Mouse (Mus musculus): ENCODE measurements around the gene Gda. TPM values are rescaled to one million over a fixed set of nuclear protein-coding genes. Genes with fewer than 3 reads are reported as not detected.

Gene Gda
- polyA plus RNA-seq, 1 experiment: 0.04 TPM

DNA sequence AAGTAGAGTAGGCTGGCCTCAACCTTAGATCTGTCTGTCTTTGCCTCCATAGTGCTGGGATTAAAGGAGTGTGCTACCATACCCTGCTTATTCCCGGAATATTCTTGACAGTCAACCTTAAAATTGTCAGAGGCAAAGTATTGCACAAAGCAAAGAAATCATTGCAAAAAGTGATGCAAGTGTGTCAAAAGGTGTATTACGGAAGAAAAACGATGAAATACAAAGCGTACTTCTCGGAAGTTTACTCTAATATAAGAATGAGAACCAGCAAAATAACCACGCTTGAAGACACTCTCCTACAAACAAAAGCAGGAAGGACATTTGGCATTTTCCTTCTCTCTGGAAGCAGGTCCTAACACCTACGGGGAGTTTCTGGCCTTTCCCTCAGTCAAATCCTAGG is 76.9 kb downstream of the Gda start:
- H3K27me3 ChIP-seq (ENCODE audit: control insufficient read depth, insufficient read depth, insufficient read length): no peaks in the 10 kb centered on the region
- TF ChIP-seq MYOG (IDR thresholded peaks at IDR 0.05; ENCODE audit: control insufficient read depth in 1 of 3, insufficient read depth in 1 of 3, insufficient read length in 2 of 3, low read depth in 2 of 3) (no peak), REST (IDR thresholded peaks at IDR 0.05; ENCODE audit: insufficient read depth, insufficient read length) (no peak)
- H3K4me3 ChIP-seq: no peak overlapping the region
- no peaks in the 10 kb centered on the region for H3K36me3 ChIP-seq (ENCODE audit: control insufficient read depth, insufficient read depth)
- H3K79me2 ChIP-seq (ENCODE audit: control insufficient read depth, insufficient read depth): no peaks in the 10 kb centered on the region
- H3K4me2 ChIP-seq (ENCODE audit: low read depth): no peak overlapping the region
- H3ac ChIP-seq (ENCODE audit: control insufficient read depth, insufficient read length): no peak overlapping the region

GRCm38 (mm10) chr19:21390904-21391303 is 82.3 kb downstream of the Gda start:
- Histone ChIP-seq H3K4me2 (ENCODE audit: low read depth) (no peak overlapping the region), H3K79me2 (ENCODE audit: control insufficient read depth, insufficient read depth) (no peaks in the 10 kb centered on the region), H3K4me3 (no peak overlapping the region), H3K36me3 (ENCODE audit: control insufficient read depth, insufficient read depth) (no peaks in the 10 kb centered on the region), H3K27me3 (ENCODE audit: control insufficient read depth, insufficient read depth, insufficient read length) (no peaks in the 10 kb centered on the region), H3ac (ENCODE audit: control insufficient read depth, insufficient read length) (no peak overlapping the region)
- no peak for TF ChIP-seq CEBPB (IDR thresholded peaks at IDR 0.05; ENCODE audit: insufficient read depth, poor library complexity, severe bottlenecking)
- no peak for TF ChIP-seq MYOD1 (IDR thresholded peaks at IDR 0.05; ENCODE audit: control insufficient read depth in 1 of 3, insufficient read length in 2 of 3, low read depth in 2 of 3)
- no peak for TF ChIP-seq SRF (IDR thresholded peaks at IDR 0.05; ENCODE audit: control insufficient read depth, insufficient read length, low read depth)
- TF ChIP-seq USF1 (IDR thresholded peaks at IDR 0.05; ENCODE audit: low read depth): no peak
- TF ChIP-seq MAX (IDR thresholded peaks at IDR 0.05; ENCODE audit: low read depth): no peak
- TF ChIP-seq TCF3 (IDR thresholded peaks at IDR 0.05; ENCODE audit: insufficient read length, low read depth): no peak
- no peak for TF ChIP-seq TCF12 (IDR thresholded peaks at IDR 0.05; ENCODE audit: insufficient read depth, poor library complexity, severe bottlenecking)
- TF ChIP-seq MYOG (IDR thresholded peaks at IDR 0.05; ENCODE audit: control insufficient read depth in 1 of 3, insufficient read depth in 1 of 3, insufficient read length in 2 of 3, low read depth in 2 of 3): no peak
- no peak for TF ChIP-seq POLR2AphosphoS2 (IDR thresholded peaks at IDR 0.05; ENCODE audit: insufficient read length, low read depth)
- no peak for TF ChIP-seq E2F4 (IDR thresholded peaks at IDR 0.05; ENCODE audit: insufficient read depth)
- TF ChIP-seq POLR2A (IDR thresholded peaks at IDR 0.05; ENCODE audit: insufficient read length, low read depth): no peak
- TF ChIP-seq REST (IDR thresholded peaks at IDR 0.05; ENCODE audit: insufficient read depth, insufficient read length): no peak

GRCm38 (mm10) chr19:21386842-21387241 is 86.4 kb downstream of the Gda start:
- TF ChIP-seq MAX (IDR thresholded peaks at IDR 0.05; ENCODE audit: low read depth) (no peak), SRF (IDR thresholded peaks at IDR 0.05; ENCODE audit: control insufficient read depth, insufficient read length, low read depth) (no peak), POLR2A (IDR thresholded peaks at IDR 0.05; ENCODE audit: insufficient read length, low read depth) (no peak), CEBPB (IDR thresholded peaks at IDR 0.05; ENCODE audit: insufficient read depth, poor library complexity, severe bottlenecking) (no peak), E2F4 (IDR thresholded peaks at IDR 0.05; ENCODE audit: insufficient read depth) (no peak), TCF3 (IDR thresholded peaks at IDR 0.05; ENCODE audit: insufficient read length, low read depth) (no peak), MYOD1 (IDR thresholded peaks at IDR 0.05; ENCODE audit: control insufficient read depth in 1 of 3, insufficient read length in 2 of 3, low read depth in 2 of 3) (no peak), MYOG (IDR thresholded peaks at IDR 0.05; ENCODE audit: control insufficient read depth in 1 of 3, insufficient read depth in 1 of 3, insufficient read length in 2 of 3, low read depth in 2 of 3) (no peak), USF1 (IDR thresholded peaks at IDR 0.05; ENCODE audit: low read depth) (no peak), REST (IDR thresholded peaks at IDR 0.05; ENCODE audit: insufficient read depth, insufficient read length) (no peak), POLR2AphosphoS2 (IDR thresholded peaks at IDR 0.05; ENCODE audit: insufficient read length, low read depth) (no peak), TCF12 (IDR thresholded peaks at IDR 0.05; ENCODE audit: insufficient read depth, poor library complexity, severe bottlenecking) (no peak)
- H3K36me3 ChIP-seq (ENCODE audit: control insufficient read depth, insufficient read depth): no peaks in the 10 kb centered on the region
- H3K4me3 ChIP-seq: no peak overlapping the region
- no peak overlapping the region for H3K4me2 ChIP-seq (ENCODE audit: low read depth)
- no peaks in the 10 kb centered on the region for H3K27me3 ChIP-seq (ENCODE audit: control insufficient read depth, insufficient read depth, insufficient read length)
- H3K79me2 ChIP-seq (ENCODE audit: control insufficient read depth, insufficient read depth): no peaks in the 10 kb centered on the region
- H3ac ChIP-seq (ENCODE audit: control insufficient read depth, insufficient read length): no peak overlapping the region

DNA sequence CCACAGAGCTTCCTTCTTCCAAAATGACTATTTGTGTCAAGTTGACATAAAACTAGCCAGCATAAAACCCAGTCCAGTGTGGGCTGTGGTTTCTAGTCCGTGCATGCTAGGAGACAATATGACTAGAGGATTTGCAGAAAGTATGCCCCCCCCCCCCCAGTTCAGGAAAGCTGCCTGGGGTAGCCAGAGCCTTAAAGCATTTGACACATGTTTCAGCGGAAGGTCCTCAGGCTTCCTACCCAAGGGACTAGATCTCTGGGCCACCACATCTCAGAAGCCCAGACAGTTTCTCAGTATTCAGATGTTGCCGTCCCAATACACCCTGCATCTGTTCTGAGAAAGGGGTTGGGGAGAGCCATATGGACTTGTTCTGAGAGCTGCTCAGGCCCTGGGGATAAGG is 89.0 kb downstream of the Gda start:
- TF ChIP-seq E2F4 (IDR thresholded peaks at IDR 0.05; ENCODE audit: insufficient read depth) (no peak), TCF3 (IDR thresholded peaks at IDR 0.05; ENCODE audit: insufficient read length, low read depth) (no peak), TCF12 (IDR thresholded peaks at IDR 0.05; ENCODE audit: insufficient read depth, poor library complexity, severe bottlenecking) (no peak), REST (IDR thresholded peaks at IDR 0.05; ENCODE audit: insufficient read depth, insufficient read length) (no peak), USF1 (IDR thresholded peaks at IDR 0.05; ENCODE audit: low read depth) (no peak), SRF (IDR thresholded peaks at IDR 0.05; ENCODE audit: control insufficient read depth, insufficient read length, low read depth) (no peak), POLR2AphosphoS2 (IDR thresholded peaks at IDR 0.05; ENCODE audit: insufficient read length, low read depth) (no peak), MYOG (IDR thresholded peaks at IDR 0.05; ENCODE audit: control insufficient read depth in 1 of 3, insufficient read depth in 1 of 3, insufficient read length in 2 of 3, low read depth in 2 of 3) (no peak), CEBPB (IDR thresholded peaks at IDR 0.05; ENCODE audit: insufficient read depth, poor library complexity, severe bottlenecking) (no peak), MAX (IDR thresholded peaks at IDR 0.05; ENCODE audit: low read depth) (no peak)
- H3K4me2 ChIP-seq (ENCODE audit: low read depth): no peak overlapping the region

GRCm38 (mm10) chr19:21383491-21384226 is 89.6 kb downstream of the Gda start:
- no peaks in the 10 kb centered on the region for H3K27me3 ChIP-seq (ENCODE audit: control insufficient read depth, insufficient read depth, insufficient read length)
- H3K36me3 ChIP-seq (ENCODE audit: control insufficient read depth, insufficient read depth): no peaks in the 10 kb centered on the region
- TF ChIP-seq TCF3 (IDR thresholded peaks at IDR 0.05; ENCODE audit: insufficient read length, low read depth) (no peak), CEBPB (IDR thresholded peaks at IDR 0.05; ENCODE audit: insufficient read depth, poor library complexity, severe bottlenecking) (no peak), REST (IDR thresholded peaks at IDR 0.05; ENCODE audit: insufficient read depth, insufficient read length) (no peak), POLR2A (IDR thresholded peaks at IDR 0.05; ENCODE audit: insufficient read length, low read depth) (no peak), E2F4 (IDR thresholded peaks at IDR 0.05; ENCODE audit: insufficient read depth) (no peak), MYOG (IDR thresholded peaks at IDR 0.05; ENCODE audit: control insufficient read depth in 1 of 3, insufficient read depth in 1 of 3, insufficient read length in 2 of 3, low read depth in 2 of 3) (no peak), USF1 (IDR thresholded peaks at IDR 0.05; ENCODE audit: low read depth) (no peak), MAX (IDR thresholded peaks at IDR 0.05; ENCODE audit: low read depth) (no peak), POLR2AphosphoS2 (IDR thresholded peaks at IDR 0.05; ENCODE audit: insufficient read length, low read depth) (no peak), MYOD1 (IDR thresholded peaks at IDR 0.05; ENCODE audit: control insufficient read depth in 1 of 3, insufficient read length in 2 of 3, low read depth in 2 of 3) (no peak), SRF (IDR thresholded peaks at IDR 0.05; ENCODE audit: control insufficient read depth, insufficient read length, low read depth) (no peak), TCF12 (IDR thresholded peaks at IDR 0.05; ENCODE audit: insufficient read depth, poor library complexity, severe bottlenecking) (no peak)
- no peak overlapping the region for H3ac ChIP-seq (ENCODE audit: control insufficient read depth, insufficient read length)
- H3K4me2 ChIP-seq (ENCODE audit: low read depth): no peak overlapping the region
- no peak overlapping the region for H3K4me3 ChIP-seq
- H3K79me2 ChIP-seq (ENCODE audit: control insufficient read depth, insufficient read depth): no peaks in the 10 kb centered on the region

More for the DNA sequence above, 89.0 kb downstream of the Gda start:
- no peaks in the 10 kb centered on the region for H3K27me3 ChIP-seq (ENCODE audit: control insufficient read depth, insufficient read depth, insufficient read length)
- no peak overlapping the region for H3ac ChIP-seq (ENCODE audit: control insufficient read depth, insufficient read length)
- no peak overlapping the region for H3K4me3 ChIP-seq
- no peaks in the 10 kb centered on the region for H3K36me3 ChIP-seq (ENCODE audit: control insufficient read depth, insufficient read depth)
- H3K79me2 ChIP-seq (ENCODE audit: control insufficient read depth, insufficient read depth): no peaks in the 10 kb centered on the region
